Mouse (Mus musculus) small intestine, adult 2 months (tissue): ENCODE results near the gene Mtus2. TPM values are rescaled to one million over a fixed set of nuclear protein-coding genes. Genes with fewer than 3 reads are reported as not detected.
A peak's percentile ranks its signal among the peaks of the same experiment; 100 is the strongest.

Source experiments
- H3K27ac ChIP-seq: fragments of 200-500 bp; 2 replicates; pipeline ENCODE4 v1.5.1; 2012; ENCODE audit warnings: low read depth, low read length, control low read depth, inconsistent platforms; ENCODE audit not compliant: insufficient read depth
- H3K27me3 ChIP-seq: fragments of 200-500 bp; 2 replicates; pipeline ENCODE4 v1.6.1; 2012; ENCODE audit warnings: mild to moderate bottlenecking, moderate library complexity, low read length, inconsistent platforms; ENCODE audit not compliant: control insufficient read depth, insufficient read depth
- H3K36me3 ChIP-seq: fragments of 200-500 bp; 2 replicates; pipeline ENCODE4 v1.6.1; 2012; ENCODE audit warnings: mild to moderate bottlenecking, low read length, control low read depth, inconsistent platforms; ENCODE audit not compliant: control insufficient read depth, insufficient read depth
- H3K4me1 ChIP-seq: fragments of 200-500 bp; 2 replicates; pipeline ENCODE4 v1.6.1; 2012; ENCODE audit warnings: low read length, inconsistent platforms, mixed read lengths; ENCODE audit not compliant: control insufficient read depth, insufficient read depth, insufficient read length
- H3K4me3 ChIP-seq: fragments of 200-500 bp; 2 replicates; pipeline ENCODE4 v1.5.1; 2012; ENCODE audit warnings: low read depth, mild to moderate bottlenecking, control low read depth, inconsistent platforms, low read length, moderate library complexity
- CTCF ChIP-seq: fragments of 200-500 bp; IDR thresholded peaks from 2 replicates; pipeline ENCODE4 v1.5.1; 2012; ENCODE audit warnings: low read depth, mild to moderate bottlenecking, control low read depth, inconsistent platforms, low read length, moderate library complexity, mixed read lengths; ENCODE audit not compliant: insufficient replicate concordance, insufficient read length; ENCODE audit errors: extremely low read depth
- POLR2A ChIP-seq: fragments of 200-500 bp; IDR thresholded peaks from 2 replicates; pipeline ENCODE4 v1.6.1; 2012; ENCODE audit warnings: low read depth, mild to moderate bottlenecking, control low read depth, inconsistent platforms, low read length, moderate library complexity
- WGBS: fragments of 180-500 bp; shearing (Covaris S2); methylation state at CpG from one replicate; pipeline ENCODE4 v1.1.7; 2018; 5-methylcytosine and 5-hydroxymethylcytosine counted together
- polyA plus RNA-seq: library from polyadenylated mRNA; depleted of rRNA; stranded (reverse); fragments of >200 nt; gene quantifications from 2 replicates; pipeline ENCODE4 v1.2.3, GENCODE M21; 2012

Mtus2 gene
- polyA plus RNA-seq, 1 experiment = 1.8 TPM

DNA sequence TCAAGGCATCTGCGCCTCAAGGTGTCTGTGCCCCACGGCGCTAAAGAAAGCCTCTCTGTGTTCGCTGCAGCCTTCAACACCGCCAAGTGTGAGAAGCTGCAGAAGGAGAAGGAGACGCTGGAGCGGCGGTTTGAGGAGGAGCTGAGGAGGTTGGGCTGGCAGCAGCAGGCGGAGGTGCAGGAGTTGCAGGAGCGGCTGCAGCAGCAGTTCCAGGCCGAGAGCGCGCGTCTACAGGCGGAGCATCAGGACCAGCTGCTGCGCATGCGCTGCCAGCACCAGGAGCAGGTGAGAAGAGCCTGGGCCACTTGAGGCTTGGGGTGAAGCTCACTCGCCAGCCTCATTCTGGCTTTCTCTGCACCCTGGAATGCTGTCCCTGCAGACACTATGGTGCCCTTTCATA lies 331.7 kb downstream of the Mtus2 start:
- H3K27me3 ChIP-seq = no peaks in the 10 kb centered on the region
- no peak for TF ChIP-seq POLR2A
- no peak for TF ChIP-seq CTCF
- H3K36me3 ChIP-seq = no peaks in the 10 kb centered on the region
- no peak overlapping the region for H3K27ac ChIP-seq
- H3K4me1 ChIP-seq = no peaks in the 10 kb centered on the region
- no peak overlapping the region for H3K4me3 ChIP-seq
- 67% methylated on average over 18 of the region's 18 CpGs for WGBS

DNA sequence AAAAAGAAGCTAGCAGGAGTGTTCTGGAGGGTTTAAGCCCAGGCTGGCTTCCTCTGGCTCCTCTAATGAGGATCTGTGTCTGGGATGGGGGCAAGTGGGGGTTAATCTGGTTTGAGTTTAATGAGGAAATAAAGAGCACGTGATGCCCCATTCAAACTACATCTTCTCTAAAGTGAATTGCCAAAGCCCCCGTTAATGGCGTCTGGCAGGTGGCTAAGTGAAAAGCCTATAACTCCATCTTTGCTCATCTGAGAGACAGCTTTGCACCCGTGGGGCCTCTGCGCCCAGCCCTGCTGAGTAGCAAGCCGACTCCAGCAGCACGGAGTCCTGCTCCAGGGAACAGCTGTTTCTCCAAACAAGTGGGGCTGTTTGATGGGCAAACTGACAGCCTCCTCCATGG lies 332.8 kb downstream of the Mtus2 start:
- H3K27me3 ChIP-seq = no peaks in the 10 kb centered on the region
- no peak overlapping the region for H3K27ac ChIP-seq
- no peaks in the 10 kb centered on the region for H3K36me3 ChIP-seq
- H3K4me1 ChIP-seq = no peaks in the 10 kb centered on the region
- no peak overlapping the region for H3K4me3 ChIP-seq
- TF ChIP-seq POLR2A = no peak
- no peak for TF ChIP-seq CTCF
- WGBS = 80% methylated on average over 7 of the region's 7 CpGs

- no peak overlapping the region for H3K4me3 ChIP-seq
- H3K27ac ChIP-seq = no peak overlapping the region
- TF ChIP-seq CTCF = peak; percentile 18; the same call in 1 of the 2 replicates
- TF ChIP-seq POLR2A = no peak
- 78% methylated on average over 7 of the region's 7 CpGs for WGBS
- H3K36me3 ChIP-seq = no peaks in the 10 kb centered on the region
- no peaks in the 10 kb centered on the region for H3K27me3 ChIP-seq
- no peaks in the 10 kb centered on the region for H3K4me1 ChIP-seq
Measured at GRCm38 (mm10) chr5:148292862-148293261, 335.7 kb downstream of the Mtus2 start.

DNA sequence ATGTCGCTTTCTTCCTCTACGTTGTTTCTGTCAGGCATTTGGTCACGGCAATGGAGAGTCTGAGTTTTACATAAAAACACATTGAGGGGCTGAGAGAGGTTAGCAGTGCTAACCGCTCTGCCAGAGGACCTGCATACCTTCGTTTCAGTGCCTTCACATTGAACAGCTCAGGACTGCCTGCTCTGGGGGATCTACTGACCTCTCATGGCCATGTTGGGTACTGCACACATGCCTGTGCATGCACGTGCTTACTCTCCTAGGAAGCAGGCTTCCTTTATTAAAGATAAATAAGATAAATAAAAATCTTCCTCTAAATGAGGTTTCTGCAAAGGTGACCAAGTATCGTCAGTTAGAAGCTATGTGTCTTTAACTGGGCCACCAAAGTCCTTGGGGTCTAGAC lies 336.2 kb downstream of the Mtus2 start:
- H3K27me3 ChIP-seq = no peaks in the 10 kb centered on the region
- peak; percentile 43; the same call in 1 of the 2 replicates for TF ChIP-seq CTCF
- TF ChIP-seq POLR2A = no peak
- no peaks in the 10 kb centered on the region for H3K36me3 ChIP-seq
- 87% methylated on average over 7 of the region's 7 CpGs for WGBS
- no peak overlapping the region for H3K4me3 ChIP-seq
- H3K4me1 ChIP-seq = no peaks in the 10 kb centered on the region
- no peak overlapping the region for H3K27ac ChIP-seq

DNA sequence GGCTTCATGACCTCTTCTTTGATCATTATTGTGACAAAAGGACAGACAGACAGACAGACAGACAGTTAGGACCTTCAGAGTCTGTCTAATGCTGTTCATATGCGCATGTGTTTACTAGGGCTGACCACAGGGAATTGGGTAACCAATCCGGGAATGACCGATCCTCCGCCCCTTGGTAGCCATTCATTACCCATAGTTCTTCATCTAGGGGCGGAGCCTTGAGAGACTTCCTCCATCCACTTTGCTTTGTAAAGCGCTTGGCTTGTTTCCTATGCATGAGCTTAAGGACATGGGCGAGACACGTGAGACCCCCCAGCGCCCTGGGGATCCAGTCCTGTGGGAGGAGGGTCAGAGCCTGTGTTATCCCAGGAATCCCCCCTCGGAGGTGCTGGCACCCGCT lies 345.8 kb downstream of the Mtus2 start:
- H3K4me1 ChIP-seq = no peaks in the 10 kb centered on the region
- H3K27me3 ChIP-seq = no peaks in the 10 kb centered on the region
- no peaks in the 10 kb centered on the region for H3K36me3 ChIP-seq
- WGBS = 75% methylated on average over 11 of the region's 11 CpGs
- TF ChIP-seq CTCF (no peak), POLR2A (no peak)
- peak overlapping the region; percentile 42 for H3K4me3 ChIP-seq
- H3K27ac ChIP-seq = no peak overlapping the region

DNA sequence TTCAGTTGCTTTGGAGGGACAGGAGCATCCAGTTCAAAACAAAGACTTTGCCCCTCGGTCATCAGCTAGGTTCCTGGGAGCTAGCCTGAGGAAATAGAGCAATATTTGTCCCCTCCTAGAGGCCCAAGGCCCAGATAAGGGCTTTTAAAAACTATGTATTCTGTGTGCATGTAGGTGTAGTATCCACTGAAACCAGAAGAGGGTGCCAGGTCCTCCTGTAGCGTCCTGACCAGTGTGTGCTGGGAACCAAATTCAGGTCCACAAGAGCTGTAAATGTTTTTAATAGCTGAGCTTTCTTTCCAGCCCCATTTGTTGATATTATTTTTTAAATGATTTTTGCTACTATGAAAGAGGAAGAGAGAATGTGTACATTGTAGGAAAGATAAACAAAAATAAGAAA lies 347.0 kb downstream of the Mtus2 start:
- H3K27ac ChIP-seq = no peak overlapping the region
- peak overlapping the region; percentile 42; the same call in 1 of the 2 replicates for H3K4me3 ChIP-seq
- WGBS = 82% methylated on average over 2 of the region's 2 CpGs

DNA sequence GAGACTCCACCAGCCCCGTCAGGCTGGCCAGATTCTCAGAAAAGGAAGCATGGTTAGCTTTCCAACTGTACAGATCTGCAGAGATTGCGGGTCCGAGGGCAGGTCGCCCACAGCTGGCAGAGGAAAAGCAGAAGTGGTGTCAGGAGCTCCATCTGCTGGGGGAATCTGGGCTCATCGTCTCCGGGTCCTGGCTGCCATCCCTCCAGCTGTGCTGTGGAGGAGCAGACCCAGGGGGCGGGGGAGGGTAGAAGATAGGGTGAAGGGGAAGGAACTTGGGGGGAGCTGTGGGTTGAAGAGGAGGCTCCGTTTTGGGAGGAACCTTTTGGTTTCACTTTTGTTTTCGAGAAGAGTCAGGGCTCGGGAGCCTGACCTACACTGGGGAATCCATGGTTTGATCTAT lies 353.7 kb downstream of the Mtus2 start:
- WGBS = 23% methylated on average over 10 of the region's 10 CpGs
- no peaks in the 10 kb centered on the region; the same call in 1 of the 2 replicates for H3K4me1 ChIP-seq
- H3K36me3 ChIP-seq = no peaks in the 10 kb centered on the region
- TF ChIP-seq POLR2A (no peak), CTCF (no peak)
- no peak overlapping the region for H3K27ac ChIP-seq
- peak overlapping the region; percentile 61 for H3K4me3 ChIP-seq
- no peaks in the 10 kb centered on the region for H3K27me3 ChIP-seq

More for the DNA sequence above, 347.0 kb downstream of the Mtus2 start:
- no peaks in the 10 kb centered on the region for H3K27me3 ChIP-seq
- no peak for TF ChIP-seq POLR2A
- no peak for TF ChIP-seq CTCF
- no peaks in the 10 kb centered on the region for H3K36me3 ChIP-seq
- no peaks in the 10 kb centered on the region for H3K4me1 ChIP-seq
